Mouse (Mus musculus): ENCODE results near the gene Banf2.

The Banf2 gene

DNA sequence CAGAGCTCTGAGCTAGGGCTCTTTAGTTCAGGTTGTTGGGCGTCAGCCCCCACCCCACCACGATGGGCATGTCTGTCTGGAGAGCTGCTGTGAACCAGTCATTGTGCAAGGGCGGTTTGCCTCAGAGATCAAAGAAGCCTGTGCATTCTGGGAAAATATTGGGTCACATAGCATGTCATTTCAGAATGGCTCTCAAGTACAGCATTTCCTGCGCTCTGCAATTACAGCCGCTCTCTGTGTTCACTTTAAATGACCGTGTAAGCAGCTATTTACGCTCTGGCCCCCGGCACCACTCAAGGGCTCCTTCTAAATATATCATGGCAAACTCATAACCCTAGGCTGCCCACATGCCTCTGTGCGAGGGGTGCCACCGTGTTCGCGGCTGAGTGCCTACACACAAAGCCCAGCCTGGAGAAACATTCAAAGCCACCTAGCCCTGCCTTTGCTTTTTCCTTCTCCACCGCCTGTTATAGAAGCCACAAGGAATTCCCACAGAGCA lies 68.7 kb downstream of the Banf2 start:
- no peak for DNase-seq (ENCODE audit: low read depth, low spot score)

DNA sequence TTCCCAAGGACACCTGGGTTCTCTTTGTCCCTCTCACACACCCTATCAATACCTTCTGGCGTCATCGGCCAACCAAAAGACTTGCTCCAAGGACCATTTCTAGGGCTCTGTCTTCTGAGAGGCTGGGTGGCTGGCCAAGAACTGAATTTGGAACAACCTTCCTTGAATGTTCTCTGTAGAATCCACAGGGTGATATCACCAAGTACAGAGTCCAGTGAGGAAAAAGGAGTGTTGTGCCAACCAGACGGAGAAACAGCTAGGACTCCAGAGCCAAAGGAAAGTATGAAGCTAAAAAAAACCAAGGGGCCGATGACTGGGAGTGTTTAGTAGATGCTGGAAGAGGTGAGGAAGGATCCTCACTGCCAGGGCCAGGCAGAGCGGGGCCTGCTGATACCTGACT lies 74.5 kb downstream of the Banf2 start:
- DNase-seq (ENCODE audit: low read depth, low spot score), result no peak

DNA sequence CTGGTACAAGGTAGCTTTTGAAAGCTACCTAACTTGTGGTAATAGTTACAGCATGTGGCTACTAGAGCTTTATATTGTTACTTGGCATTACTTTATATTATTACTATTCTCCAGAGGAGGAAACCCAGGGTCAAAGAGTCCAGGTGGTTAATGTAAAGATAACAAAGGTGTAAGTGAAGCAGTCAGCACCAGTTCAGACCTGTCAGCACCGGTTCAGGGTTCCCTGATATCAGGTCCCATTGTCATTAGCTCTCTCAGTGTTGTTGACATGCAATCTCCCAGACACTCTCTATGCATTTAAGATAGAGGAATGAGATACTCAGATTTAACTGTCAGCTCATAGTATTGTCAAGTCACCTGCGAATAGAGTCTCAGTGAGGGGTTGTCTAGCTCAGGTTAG lies 75.0 kb downstream of the Banf2 start:
- DNase-seq (ENCODE audit: low read depth, low spot score), result no peak

DNA sequence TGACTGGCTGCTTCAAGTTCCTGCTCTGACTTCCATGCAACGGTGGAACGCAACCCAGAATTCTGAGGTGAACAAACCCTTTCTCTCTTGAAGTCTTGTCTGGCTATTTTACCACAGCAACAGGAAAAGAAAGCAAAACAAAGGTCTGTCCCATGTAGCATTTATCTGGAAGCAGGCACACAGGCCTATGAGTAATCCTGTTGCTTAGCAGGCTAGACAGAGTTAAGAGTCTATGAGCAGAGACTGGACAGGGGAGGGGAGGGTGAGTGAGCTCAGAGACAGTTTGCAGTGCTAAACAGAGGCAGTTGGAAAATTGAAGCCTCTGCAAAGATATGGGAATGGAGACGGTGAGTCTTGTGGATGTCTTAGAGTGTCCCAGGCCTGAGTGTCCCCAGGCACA lies 75.5 kb downstream of the Banf2 start:
- DNase-seq (ENCODE audit: low read depth, low spot score), result no peak

DNA sequence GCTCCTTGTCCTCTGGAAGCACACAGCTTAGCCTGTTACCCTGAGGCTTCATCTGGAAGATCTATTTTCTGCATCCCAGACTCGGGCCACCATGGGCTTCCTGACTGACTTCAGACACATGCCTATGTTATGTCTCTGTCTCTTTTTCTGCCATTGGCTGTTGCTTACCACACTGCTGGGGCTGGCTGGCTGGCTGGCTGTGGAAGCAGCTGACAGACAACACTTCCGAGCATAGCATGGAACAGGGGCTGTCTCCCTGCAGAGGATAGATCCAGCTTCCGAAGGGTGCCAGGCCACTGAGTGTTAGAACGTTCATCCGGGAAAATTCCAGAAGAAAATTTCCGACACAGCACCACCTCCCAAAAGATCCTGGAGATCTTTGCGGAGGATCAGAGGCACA lies 79.1 kb downstream of the Banf2 start:
- no peak for DNase-seq (ENCODE audit: low read depth, low spot score)

DNA sequence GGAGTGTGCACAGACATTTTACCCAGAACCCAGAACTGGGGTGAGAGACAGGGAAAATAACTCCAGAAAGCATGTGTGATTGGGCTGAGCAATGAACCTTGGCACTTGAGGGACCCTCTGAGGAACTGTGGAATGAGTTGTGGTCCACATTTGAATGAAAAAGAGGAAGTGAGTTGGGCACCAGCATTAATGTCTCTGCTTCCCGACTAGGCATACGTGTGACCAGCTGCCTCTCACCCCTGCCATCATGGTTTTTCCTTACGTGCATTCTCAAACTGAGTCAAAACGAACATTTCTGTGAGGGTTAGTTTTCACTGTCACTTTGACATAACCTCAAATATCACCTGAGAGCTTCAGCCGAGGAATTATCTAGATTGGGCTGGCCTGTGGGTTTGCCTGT lies 79.8 kb downstream of the Banf2 start:
- no peak for DNase-seq (ENCODE audit: low read depth, low spot score)

DNA sequence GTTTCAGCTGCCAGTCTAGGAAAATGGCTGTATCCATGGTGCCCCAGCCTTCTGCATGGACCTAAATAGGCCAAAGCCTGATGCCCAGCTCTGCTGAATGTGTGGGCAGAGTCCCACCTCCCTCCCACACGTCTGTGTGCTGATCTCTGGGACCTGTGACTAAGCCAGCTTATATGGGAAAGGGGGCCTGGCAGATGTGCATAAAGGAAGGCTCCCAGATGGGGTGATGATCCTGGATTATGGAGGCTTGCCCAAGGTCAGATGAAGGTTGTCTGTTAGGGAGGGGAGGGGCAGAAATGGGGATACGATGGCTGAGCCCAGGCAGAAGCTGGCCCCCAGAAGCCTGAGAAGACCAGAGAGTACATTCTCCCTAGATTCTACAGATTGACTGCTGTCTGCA lies 85.2 kb downstream of the Banf2 start:
- no peak for DNase-seq (ENCODE audit: low read depth, low spot score)

DNA sequence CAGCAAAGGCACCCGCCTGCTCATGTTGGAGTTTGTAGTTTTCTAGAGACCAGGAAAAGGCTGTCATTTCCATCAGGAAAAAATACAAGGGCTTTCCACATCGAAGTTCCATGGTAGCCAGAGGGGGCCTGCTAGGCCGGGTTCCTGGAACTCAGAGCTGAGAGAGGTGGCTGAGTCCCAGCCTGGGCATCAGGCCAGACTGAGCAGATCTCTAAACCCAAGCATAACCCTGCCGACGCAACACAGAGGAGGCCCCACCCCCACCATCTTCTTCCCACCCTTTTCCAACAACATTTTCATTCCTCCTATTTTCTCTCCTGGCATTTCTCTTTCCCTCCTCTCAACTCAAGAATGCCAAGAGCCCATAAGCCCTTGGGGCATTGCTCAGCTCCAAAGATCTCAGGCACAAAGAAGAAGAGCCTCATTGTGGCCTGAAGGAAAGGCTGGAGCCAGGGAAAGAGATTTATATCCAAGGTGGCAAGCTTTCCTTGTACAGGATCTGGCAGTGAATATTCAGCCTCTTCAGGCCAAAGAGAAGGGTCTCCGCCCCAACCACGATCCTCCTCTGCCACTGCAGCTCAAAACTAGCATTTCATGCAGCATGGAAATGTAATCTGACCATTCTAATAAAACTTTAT lies 87.4 kb downstream of the Banf2 start:
- DNase-seq (ENCODE audit: low read depth, low spot score), result no peak

DNA sequence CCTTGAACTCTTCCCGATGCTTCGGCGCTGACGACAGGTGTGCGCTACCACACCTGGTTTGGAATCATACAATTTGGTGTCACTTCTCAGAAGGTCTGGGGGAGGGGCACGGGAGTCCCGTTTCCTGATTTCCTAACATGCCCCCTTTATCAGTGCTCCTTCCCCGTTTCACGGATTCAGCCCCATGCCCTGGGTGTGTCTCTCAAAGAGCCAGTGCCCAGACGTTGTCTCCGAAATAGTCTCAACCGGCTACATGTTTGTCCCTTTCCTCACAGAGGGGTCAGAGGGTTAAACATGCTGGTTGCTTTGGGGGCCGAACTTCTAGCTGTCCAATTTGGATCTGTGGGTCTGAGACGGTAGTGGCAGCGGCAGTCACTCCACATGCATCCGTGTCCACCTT lies 89.2 kb downstream of the Banf2 start:
- DNase-seq (ENCODE audit: low read depth, low spot score), result no peak

Data from brain, embryonic 18.5 days (tissue).